Mouse (Mus musculus) gastrocnemius, postnatal 10 days (tissue): ENCODE data around the gene Olfr224. TPM values are rescaled to one million over a fixed set of nuclear protein-coding genes. Genes with fewer than 3 reads are reported as not detected.
"Not testable (repeated sequence)": the region's sequence is repeated elsewhere in the genome, so short reads cannot be mapped to it uniquely, and the experiment has no call there.

Experiments
- DNase-seq: peaks from one replicate; pipeline ENCODE4 v3.0.0; 2021; ENCODE audit warnings: mixed read lengths
- long read RNA-seq, 2 experiments: library from polyadenylated mRNA; stranded (forward); transcript quantifications; one replicate each; pipeline ENCODE4 v2.0.0; 2021
- total RNA-seq, 2 experiments: library from RNA; stranded (reverse); gene quantifications; 2 replicates each; pipeline ENCODE4 v1.2.3; 2021

Gene Olfr224
- total RNA-seq = not detected
- long read RNA-seq, experiment 1 = 0 reads
- long read RNA-seq, experiment 2 = 0 reads

DNA sequence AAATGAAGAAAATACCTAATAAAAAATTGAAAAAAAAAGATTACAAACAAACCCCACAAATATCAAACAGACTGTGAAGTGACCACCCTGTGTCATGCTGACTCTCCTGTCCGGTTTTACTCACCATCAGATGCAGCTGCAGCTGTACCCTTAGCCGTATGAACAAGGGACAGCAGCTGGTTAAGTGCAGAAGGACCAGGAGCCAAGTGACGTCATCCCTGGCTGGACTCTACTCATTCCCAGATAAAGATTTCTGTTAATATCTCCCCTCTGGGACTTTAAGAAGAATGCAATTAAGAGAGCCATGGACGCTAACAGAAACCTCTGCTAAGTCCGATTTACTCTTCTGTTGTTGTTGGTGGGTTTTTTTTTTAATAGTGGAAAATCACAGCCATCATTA lies at the start of gene Olfr224:
Gene Olfr224, minus strand, starts transcription at position 149 of the 400 bp plus-strand sequence.
- peak; percentile 45 for DNase-seq

DNA sequence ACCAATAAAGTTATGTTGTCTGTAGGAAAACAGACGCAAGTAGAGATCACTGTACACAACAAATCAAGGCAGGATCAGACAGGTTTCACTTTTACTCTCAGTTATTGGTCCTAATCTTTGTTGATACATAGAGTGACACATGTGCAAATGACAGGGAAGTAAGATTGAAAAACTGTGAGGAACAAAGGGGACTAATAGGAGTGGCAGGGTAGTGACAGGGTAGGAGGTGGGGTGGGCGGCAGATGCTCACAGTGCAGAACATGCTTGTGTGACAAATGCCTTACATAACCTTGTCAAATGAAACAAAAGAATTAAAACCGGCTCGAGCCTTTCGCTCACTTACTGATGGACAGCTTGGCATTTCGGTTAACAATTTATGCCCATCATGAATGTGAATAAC lies 48.4 kb upstream of the Olfr224 start:
- no peak for DNase-seq

DNA sequence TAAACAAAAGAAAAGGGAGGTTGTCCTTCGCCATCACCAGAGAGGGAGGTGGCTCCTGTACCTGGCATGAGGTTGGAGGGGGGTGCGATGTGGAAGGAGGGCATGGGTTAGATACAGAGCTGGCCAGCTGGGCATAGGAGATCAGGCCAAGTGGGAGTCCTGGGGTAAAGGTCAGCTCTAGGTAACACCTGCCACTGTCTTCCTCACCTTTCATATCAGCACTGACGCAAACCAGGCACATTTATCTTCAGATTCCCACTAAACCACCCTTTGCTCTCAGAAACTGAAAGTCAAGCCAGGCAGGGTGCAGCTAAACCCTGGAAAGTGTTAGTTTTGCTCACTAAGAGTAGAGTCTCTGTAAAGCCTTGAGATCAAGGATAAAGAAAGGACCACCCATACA lies 48.0 kb upstream of the Olfr224 start:
- no peak for DNase-seq

DNA sequence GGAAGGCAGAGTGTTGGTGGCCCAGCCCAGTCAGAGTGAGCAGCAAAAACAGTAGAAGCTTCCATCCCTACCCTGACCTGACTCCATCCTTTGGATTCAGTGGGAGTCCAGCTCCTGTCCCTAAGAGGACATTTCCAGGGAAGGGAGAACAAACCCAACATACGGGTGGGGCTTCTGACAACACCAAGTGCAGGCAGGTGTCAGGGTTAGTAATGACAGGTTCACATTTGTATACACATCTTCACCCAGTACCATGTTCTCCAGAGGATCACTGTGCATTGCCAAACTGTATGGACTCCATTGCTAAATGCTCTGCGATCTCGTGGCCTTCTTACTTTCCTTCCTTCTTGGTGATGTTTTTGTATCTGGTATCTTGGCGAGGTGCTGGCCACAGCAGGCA lies 45.6 kb upstream of the Olfr224 start, which contains the start of gene 2210407C18Rik:
Gene 2210407C18Rik, minus strand, starts transcription at position 101 of the 400 bp plus-strand sequence.
- no peak for DNase-seq

DNA sequence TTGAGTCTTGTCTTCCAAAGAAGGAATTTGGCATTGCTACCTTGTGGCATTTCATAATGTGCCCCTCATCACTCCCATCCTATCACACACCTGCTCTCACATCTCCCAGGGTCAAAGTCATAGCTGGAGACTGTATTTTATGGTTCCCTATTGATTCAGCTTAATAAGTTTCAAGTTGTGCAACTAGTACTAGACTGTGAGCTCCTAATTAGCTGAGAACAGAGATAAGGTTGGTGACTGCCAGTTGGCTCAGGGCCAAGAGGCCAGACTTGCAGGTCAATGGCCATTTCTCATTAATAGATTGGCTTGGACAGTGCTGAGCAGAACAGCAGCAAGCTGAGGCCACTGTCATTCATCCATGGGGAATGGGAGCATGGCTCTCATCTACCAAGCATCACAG lies 44.2 kb upstream of the Olfr224 start:
- no peak for DNase-seq

DNA sequence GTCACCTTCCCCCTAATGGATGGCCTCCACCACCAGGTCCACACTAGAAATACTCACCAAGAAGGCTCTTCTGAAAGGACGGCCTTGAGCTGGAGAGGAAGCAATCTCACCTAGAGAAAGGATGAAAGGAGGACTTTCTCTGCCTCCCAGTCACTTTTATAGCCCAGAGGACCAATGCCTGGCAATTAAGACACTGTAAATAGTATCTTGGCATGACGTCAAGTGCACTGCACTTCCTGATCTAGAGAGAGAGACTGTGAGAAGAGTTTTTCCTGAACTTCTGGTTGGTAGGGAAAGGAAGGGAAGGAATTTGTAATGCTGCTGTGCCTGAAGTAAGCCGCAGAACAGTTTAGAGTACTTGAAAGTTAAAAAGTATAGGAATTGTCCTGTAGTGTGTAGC lies 43.0 kb upstream of the Olfr224 start:
- no peak for DNase-seq

DNA sequence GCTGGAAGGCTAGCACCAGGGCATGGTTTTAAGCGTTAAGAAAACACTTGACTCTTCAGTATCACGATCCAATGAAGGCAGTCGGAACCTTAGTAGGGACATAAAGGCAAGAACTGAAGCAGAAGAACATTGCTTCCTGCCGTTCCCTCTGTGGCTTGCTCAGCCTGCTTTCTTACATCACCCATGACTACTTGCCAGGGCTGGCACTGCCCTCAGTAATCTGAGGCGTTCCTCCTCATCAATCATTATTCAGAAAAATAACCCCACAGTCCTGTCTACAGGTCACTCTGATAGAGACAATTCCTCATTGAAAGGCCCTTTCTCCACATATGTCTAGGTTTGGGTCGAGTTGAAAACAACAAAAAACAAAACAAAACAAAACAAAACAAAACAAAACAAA lies 36.7 kb upstream of the Olfr224 start:
- DNase-seq = no peak

DNA sequence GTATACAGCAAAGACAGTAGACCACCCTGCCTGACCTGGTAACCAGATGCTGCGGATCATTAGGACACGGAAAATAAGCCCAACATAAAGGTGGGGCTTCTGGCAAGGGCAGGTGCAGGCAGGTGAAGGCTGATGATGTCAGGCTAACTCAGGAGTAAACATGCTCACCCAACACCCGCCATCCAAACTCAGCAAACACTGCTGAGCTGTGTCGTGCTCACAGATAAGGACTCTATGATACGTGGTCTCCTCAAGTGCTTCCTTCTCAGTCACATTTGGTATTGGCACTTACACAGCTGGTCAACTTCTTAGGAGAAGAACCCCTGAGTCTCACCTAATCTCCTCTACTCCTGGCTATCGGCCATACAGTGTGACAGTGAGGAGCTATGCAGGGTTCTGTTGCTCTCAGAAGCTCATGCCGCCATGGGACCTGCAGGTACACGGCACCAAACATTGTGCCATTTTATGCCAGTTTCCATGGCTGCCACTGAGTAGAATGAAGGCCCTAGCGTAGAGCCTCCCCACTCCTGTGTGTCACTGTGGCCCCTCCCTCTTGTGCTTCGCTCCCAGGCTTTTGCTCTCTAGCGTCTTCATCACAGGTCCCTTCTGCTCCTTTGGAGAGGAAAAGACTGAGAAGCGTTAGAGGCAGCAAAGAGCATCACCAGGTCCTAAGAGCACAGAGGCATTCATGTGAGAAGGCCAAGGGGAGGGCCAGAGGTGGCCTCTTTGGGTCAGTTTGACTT lies 36.0 kb upstream of the Olfr224 start:
- DNase-seq = no peak

DNA sequence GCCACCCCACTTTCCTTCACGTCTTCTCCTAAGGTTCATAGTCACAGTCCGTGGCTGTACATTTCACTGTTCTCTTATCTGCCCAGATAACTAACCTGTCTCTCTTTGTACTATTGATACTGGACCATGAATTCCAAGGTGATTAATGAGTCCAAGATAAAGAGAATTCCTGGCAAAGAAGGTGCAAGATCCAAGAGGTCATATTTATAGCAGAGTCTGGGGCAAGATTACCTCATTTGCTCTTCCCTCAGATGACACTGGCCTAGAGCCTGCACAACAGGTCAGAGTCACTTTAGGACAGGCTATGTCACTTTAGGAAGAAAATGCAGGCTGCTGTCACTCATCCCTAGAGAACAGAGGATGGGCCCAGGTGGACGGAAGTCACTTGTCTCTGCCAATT lies 34.9 kb upstream of the Olfr224 start:
- DNase-seq = no peak

DNA sequence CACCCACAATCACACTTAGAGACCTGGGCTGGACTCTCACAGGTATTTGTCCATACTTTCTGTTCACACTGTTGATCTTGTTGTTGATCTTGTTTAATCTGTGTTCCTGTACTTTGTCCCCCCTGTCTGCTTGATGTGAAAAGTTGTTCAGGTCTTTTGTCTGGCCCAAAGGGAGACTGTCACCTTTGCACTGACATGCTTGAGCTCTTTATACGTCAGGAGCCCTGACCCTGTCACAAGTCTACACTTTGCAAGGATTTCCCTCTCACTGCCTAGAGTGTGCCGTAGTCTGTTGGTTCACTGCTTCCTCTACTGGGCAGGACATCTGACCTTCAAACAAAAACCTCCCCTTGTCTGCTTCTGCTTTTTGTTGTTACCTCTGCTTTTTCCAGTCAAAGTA lies 34.3 kb upstream of the Olfr224 start:
- no peak for DNase-seq

DNA sequence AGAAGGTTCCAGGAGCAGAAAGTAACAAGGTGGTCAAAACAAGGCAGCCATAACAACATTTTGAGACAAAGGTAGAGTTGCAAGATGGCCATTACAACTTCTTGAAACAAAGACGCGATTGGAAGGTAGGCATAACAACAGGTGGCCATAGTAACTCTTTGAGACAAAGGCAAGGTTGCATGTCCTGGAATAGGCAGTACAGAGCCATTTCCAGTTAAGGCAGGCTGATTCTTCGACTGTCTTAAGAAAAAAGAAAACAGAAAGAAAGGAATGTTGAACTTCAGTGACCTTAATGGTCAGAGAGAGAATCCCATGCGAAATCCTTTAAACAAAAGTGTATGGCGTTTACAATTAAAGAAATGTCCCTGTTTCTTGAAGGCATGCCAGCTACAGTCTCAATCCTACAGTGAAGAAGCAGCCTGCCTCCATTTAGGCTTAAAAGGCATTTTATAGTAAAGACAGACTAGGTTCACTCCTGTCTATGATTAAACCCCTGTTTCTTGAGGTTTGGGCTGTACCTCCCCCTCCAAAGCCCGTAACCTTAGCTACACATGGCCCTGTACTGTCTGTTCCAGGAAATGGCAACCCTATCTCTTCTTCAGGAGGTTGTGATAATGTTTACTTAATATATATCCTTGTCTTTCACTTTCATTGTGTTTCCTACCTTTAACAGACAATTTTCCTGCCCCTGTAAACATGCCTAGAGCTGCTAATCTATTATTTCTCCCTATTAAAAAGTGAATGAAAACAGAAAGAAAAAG lies 32.6 kb upstream of the Olfr224 start:
- DNase-seq = no peak

DNA sequence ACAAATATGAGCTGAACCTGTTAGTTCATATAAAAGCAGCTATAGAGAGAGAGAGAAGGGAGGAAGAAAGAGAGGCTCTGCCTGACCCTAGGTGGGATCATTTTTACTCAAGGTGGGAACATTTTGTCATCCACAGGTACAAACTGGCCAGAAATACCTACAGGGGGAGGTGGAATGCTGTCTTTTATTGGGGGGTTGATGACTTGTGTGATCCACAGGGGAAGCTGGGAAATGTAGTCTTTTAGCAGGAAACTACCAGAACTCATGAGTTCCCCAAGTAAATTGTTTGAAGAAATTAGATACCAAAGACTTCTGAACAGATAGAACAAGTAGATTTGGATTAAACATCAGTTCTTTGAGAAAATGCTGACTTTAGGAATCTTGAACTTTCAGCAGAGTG lies 31.7 kb upstream of the Olfr224 start:
- DNase-seq = no peak

DNA sequence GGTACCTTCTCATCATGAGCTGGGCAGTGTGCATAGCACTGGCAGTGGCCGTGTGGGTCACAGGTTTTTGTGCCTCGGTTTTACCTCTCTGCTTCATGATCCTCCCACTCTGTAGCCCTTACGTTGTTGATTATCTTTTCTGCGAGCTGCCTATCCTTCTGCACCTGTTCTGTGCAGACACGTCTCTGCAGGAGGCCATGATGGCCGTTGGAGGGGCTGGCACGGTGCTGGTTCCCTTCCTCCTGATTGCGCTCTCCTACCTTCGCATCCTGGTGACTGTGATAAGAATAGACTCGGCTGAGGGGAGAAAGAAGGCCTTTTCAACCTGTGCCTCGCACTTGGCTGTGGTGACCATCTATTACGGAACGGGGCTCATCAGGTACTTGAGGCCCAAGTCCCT lies 27.5 kb upstream of the Olfr224 start:
- no peak for DNase-seq

DNA sequence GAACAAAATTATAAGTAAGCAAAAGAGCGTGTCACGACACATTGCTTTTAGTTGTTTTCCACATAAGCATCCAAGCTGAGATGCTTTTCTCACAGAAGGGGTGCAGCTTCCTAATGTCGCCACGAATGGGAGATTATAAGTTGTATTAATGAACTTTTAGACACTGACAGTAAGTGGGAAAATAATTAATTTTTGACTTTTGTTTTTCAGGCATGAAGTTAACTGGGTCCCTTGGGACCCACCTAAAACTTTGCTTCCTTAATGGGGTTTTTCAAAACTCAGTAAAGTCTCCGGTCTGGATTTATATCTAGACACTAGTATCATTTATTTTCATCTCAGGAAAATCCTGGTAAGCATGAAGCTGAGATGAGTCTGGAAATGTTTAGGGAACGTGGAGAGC lies 24.5 kb upstream of the Olfr224 start, which contains the start of gene Olfr324:
Gene Olfr324, plus strand, starts transcription at position 301 of the 400 bp plus-strand sequence.
- DNase-seq = no peak

DNA sequence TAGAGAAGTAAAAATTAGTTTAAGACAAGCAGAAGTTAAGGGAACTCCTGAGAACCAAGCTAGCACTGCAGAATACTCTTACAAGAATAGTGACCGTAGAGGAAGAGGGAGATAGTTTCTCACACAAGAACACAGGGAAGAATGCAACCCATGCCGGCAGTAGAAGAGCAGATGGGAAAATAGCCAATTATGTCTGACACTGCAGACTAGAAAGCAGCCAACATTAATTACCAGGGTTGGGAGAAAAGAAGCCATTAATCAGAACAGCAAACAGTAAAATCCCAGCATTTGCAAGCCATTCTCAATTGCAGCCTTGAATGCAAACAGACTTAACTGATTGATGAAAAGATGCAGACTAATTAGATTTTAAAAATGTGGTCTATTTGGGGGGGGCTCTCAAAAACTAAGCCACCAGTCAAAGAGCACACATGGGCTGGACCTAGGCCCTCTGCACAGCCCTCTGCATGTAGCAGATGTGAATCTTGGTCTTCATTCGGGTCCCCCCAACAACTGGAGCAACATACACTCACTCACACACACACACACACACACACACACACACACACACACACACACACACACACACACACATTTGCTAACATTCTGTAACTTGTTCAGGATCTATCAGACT lies 18.4 kb upstream of the Olfr224 start:
- no peak for DNase-seq

DNA sequence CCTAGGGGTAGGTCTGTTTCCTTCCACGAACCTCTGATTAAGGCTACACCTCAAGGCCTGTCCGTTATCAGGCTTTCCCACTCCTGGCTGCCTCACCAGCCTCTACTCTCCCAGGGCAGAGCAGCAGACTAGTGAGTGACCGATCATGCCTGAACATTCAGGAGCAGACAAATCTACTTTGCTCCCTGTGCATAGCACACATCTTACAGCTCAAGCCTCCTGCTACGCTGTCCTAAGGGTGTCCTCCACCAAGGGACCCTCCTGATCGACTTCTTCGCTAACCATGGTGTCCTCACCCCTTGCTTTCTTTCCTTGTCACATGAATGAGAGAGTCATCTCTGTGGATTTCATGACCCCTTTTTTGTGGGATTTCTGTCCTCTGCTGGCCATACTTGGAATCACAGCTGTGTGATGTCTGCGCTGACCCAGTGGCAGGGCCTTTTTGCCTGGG lies 17.6 kb upstream of the Olfr224 start:
- DNase-seq = peak; percentile 60

DNA sequence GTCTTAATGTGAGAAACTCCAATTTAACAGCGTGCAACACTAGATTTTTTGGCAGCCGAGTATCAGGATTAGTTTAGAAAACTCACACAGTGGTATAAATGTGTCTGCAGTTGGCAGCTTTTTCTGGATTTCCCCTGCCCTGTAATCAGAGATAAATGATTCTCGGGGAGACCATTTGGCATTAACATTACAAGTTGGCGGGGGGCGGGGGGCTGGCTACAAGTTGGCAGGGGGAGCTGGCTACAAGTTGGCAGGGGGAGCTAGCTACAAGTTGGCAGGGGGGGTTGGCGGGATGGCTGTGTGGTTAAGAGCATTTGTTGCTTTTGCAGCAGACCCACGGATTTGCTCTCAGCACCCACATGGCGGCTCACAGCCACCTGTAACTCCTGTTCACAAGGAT lies 8.3 kb upstream of the Olfr224 start:
- DNase-seq = no peak

DNA sequence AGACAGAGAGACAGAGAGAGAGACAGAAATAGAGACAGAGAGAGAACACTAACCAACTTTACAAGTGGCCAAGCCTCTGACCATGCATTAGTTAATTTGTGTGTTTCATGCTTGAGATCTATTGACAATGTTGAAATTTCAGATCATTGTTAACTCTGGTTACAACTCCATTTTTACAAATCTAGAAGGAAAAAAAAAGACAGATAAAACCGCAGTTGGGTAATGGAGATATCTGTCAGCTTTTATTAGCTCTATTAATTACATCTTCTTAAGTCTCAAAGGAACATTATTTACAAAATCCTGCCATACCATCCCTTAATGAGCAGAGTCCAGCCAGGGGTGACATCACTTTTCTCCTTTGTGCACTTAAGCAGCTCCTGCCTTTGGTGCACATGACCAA lies 7.1 kb upstream of the Olfr224 start, which contains the start of gene Olfr325:
Gene Olfr325, plus strand, starts transcription at position 301 of the 400 bp plus-strand sequence.
- no peak for DNase-seq

DNA sequence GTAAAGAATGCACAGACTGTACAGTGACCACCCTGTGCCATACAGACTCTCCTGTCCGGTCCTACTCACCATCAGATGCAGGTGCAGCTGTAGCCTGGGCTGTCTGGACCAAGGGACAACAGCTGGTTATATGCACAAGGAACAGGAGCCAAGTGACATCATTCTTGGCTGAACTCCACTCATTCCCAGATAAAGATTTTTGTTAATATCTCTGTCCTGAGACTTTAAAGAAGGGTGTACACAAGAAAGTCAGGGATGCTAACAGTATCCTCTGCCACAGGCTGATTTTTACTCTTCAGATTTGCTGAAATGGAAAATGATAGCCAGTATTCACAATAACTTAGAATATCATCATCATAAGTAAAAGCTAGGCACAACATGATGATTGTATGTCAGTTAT lies 14.8 kb downstream of the Olfr224 start, which contains the start of gene Olfr328:
Gene Olfr328, minus strand, starts transcription at position 101 of the 400 bp plus-strand sequence.
- peak; percentile 26 for DNase-seq

DNA sequence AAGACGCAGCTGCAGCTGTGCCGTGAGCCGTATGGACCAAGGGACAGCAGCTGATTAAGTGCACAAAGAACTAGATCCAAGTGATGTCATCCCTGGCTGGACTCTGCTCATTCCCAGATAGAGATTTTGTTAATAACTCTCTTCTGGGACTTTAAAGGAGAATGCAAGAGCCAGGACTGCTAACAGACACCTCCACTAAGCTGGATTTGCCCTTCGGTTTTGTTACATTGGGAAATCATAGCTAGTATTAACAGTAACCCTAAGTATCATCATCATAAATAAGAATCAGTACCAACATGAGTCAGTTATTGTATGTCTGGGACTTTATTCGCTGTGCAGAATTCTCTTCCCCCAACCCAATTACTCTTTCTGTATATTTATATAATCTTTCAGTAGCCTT lies 24.0 kb downstream of the Olfr224 start, which contains the start of gene Olfr329-ps:
Gene Olfr329-ps, minus strand, starts transcription at position 101 of the 400 bp plus-strand sequence.
- DNase-seq = no peak

DNA sequence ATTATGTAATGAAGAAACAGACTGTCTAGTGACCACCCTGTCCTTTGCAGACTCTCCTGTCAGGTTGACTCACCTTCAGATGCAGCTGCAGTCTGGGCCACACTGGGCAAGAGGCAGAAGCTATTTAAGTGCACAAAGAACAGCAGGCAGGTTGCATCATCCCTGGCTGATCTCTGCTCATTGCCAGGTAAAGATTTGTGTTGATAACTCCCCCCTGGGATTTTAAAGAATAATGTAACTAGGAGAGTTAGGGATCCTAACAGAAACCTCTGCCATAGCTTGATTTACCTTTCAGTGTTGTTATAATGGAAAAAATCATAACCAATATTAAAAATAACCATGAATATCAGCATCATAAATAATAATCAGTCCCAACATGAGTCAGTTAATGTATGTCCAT lies 35.6 kb downstream of the Olfr224 start, which contains the start of gene Olfr330:
Gene Olfr330, minus strand, starts transcription at position 101 of the 400 bp plus-strand sequence.
- not testable (repeated sequence) for DNase-seq

DNA sequence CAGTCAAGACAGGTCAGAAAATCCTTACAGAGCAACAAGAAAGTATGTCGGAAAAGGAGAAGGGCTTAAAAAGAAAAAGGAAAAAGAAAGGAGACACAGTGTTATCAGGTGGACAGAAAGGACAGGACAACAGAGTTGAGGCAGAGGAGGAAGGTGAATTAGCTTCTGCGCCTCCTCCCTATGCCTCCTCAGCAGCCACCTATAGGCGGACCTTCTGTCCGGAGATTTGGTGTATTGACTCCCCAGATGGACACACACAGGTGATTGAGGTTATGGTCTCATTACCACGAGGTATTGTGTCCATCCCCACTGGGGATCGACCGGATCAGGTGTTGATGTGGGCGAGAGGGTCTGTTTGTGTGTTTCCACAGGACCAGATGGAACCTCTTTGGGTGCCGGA lies 50.6 kb downstream of the Olfr224 start:
- peak; percentile 12 for DNase-seq

DNA sequence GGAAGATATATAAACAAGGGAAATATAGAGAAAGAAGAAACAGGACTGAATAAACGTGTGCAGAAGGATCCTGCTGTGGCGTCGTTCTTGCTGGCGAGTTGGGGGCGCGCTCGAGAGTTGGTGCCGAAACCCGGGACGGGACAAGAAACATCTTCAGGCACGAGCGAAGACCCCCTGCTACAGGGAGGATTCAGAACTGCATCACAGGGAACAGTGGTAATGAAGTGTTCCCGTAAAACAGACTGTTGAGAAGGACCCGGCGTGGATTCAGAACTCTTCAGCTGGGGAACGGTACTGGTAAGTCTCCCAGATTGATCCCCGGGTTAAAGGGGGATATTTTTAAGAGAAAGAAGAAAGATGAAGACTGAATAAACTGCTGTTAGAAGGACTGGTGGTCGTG lies 51.4 kb downstream of the Olfr224 start:
- DNase-seq = peak; percentile 75
